Mouse (Mus musculus): ENCODE results near the gene Uba2. TPM values are rescaled to one million over a fixed set of nuclear protein-coding genes. Genes with fewer than 3 reads are reported as not detected.

Gene Uba2
- polyA plus RNA-seq, 1 experiment = 8.8 TPM

GRCm38 (mm10) chr7:34168470-34169251, 738 bp downstream of the Uba2 start:
- no peaks in the 10 kb centered on the region for H3K27me3 ChIP-seq (replicated peaks)
- peaks cover 23% of the 10 kb centered on the region for H3K36me3 ChIP-seq (replicated peaks; ENCODE audit: low read length)
- peaks cover 21% of the 10 kb centered on the region for H3K4me1 ChIP-seq
- peak; percentile 75; the same call in 1 of the 2 replicates for TF ChIP-seq FLI1 (IDR thresholded peaks at IDR 0.05; ENCODE audit: low read length)
- TF ChIP-seq GATA1 (IDR thresholded peaks at IDR 0.05; ENCODE audit: borderline replicate concordance, low read length) = no peak
- H3K9me3 ChIP-seq = no peaks in the 10 kb centered on the region
- peak overlapping the region; percentile 97 for H3K4me3 ChIP-seq (replicated peaks)

GRCm38 (mm10) chr7:34167766-34168469, 1.5 kb downstream of the Uba2 start:
- Histone ChIP-seq H3K4me3 (replicated peaks) (peak overlapping the region; percentile 97), H3K4me1 (peaks cover 21% of the 10 kb centered on the region), H3K9me3 (no peaks in the 10 kb centered on the region), H3K36me3 (replicated peaks; ENCODE audit: low read length) (peaks cover 31% of the 10 kb centered on the region), H3K27me3 (replicated peaks) (no peaks in the 10 kb centered on the region)
- TF ChIP-seq GATA1 (IDR thresholded peaks at IDR 0.05; ENCODE audit: borderline replicate concordance, low read length) = no peak
- TF ChIP-seq FLI1 (IDR thresholded peaks at IDR 0.05; ENCODE audit: low read length) = no peak

- no peaks in the 10 kb centered on the region for H3K9me3 ChIP-seq
- H3K4me1 ChIP-seq = peaks cover 21% of the 10 kb centered on the region
- peaks cover 41% of the 10 kb centered on the region for H3K36me3 ChIP-seq (replicated peaks; ENCODE audit: low read length)
- H3K27me3 ChIP-seq (replicated peaks) = no peaks in the 10 kb centered on the region
- TF ChIP-seq GATA1 (IDR thresholded peaks at IDR 0.05; ENCODE audit: borderline replicate concordance, low read length) = no peak
- no peak for TF ChIP-seq FLI1 (IDR thresholded peaks at IDR 0.05; ENCODE audit: low read length)
- H3K4me3 ChIP-seq (replicated peaks) = peak overlapping the region; percentile 57
These were observed 2.5 kb downstream of the Uba2 start for GRCm38 (mm10) chr7:34166850-34167249.

GRCm38 (mm10) chr7:34165999-34166398, 3.4 kb downstream of the Uba2 start:
- H3K4me3 ChIP-seq (replicated peaks) = no peak overlapping the region
- peaks cover 21% of the 10 kb centered on the region for H3K4me1 ChIP-seq
- H3K36me3 ChIP-seq (replicated peaks; ENCODE audit: low read length) = peaks cover 50% of the 10 kb centered on the region

GRCm38 (mm10) chr7:34164671-34165070, 4.7 kb downstream of the Uba2 start:
- Histone ChIP-seq H3K36me3 (replicated peaks; ENCODE audit: low read length) (peaks cover 62% of the 10 kb centered on the region), H3K9me3 (no peaks in the 10 kb centered on the region), H3K4me1 (peaks cover 21% of the 10 kb centered on the region), H3K27me3 (replicated peaks) (no peaks in the 10 kb centered on the region), H3K4me3 (replicated peaks) (no peak overlapping the region)
- TF ChIP-seq GATA1 (IDR thresholded peaks at IDR 0.05; ENCODE audit: borderline replicate concordance, low read length) (no peak), FLI1 (IDR thresholded peaks at IDR 0.05; ENCODE audit: low read length) (no peak)

More at GRCm38 (mm10) chr7:34165999-34166398, 3.4 kb downstream of the Uba2 start:
- Histone ChIP-seq H3K27me3 (replicated peaks) (no peaks in the 10 kb centered on the region), H3K9me3 (no peaks in the 10 kb centered on the region)
- no peak for TF ChIP-seq FLI1 (IDR thresholded peaks at IDR 0.05; ENCODE audit: low read length)
- no peak for TF ChIP-seq GATA1 (IDR thresholded peaks at IDR 0.05; ENCODE audit: borderline replicate concordance, low read length)

- H3K36me3 ChIP-seq (replicated peaks; ENCODE audit: low read length) = peaks cover 95% of the 10 kb centered on the region
- H3K9me3 ChIP-seq = no peaks in the 10 kb centered on the region
- H3K27me3 ChIP-seq (replicated peaks) = no peaks in the 10 kb centered on the region
- no peak overlapping the region for H3K4me3 ChIP-seq (replicated peaks)
- TF ChIP-seq GATA1 (IDR thresholded peaks at IDR 0.05; ENCODE audit: borderline replicate concordance, low read length) (no peak), FLI1 (IDR thresholded peaks at IDR 0.05; ENCODE audit: low read length) (no peak)
- no peaks in the 10 kb centered on the region for H3K4me1 ChIP-seq
These were observed 10.2 kb downstream of the Uba2 start for GRCm38 (mm10) chr7:34159167-34159566.

- Histone ChIP-seq H3K36me3 (replicated peaks; ENCODE audit: low read length) (peaks cover 96% of the 10 kb centered on the region), H3K9me3 (no peaks in the 10 kb centered on the region), H3K4me1 (no peaks in the 10 kb centered on the region), H3K4me3 (replicated peaks) (no peak overlapping the region), H3K27me3 (replicated peaks) (no peaks in the 10 kb centered on the region)
- TF ChIP-seq FLI1 (IDR thresholded peaks at IDR 0.05; ENCODE audit: low read length) = no peak
- TF ChIP-seq GATA1 (IDR thresholded peaks at IDR 0.05; ENCODE audit: borderline replicate concordance, low read length) = no peak
These were observed 11.4 kb downstream of the Uba2 start for GRCm38 (mm10) chr7:34157994-34158393.

- TF ChIP-seq FLI1 (IDR thresholded peaks at IDR 0.05; ENCODE audit: low read length) (no peak), GATA1 (IDR thresholded peaks at IDR 0.05; ENCODE audit: borderline replicate concordance, low read length) (no peak)
- no peaks in the 10 kb centered on the region for H3K27me3 ChIP-seq (replicated peaks)
- peaks cover 6% of the 10 kb centered on the region; the same call in 1 of the 2 replicates for H3K9me3 ChIP-seq
- peaks cover 3% of the 10 kb centered on the region for H3K4me1 ChIP-seq
- no peak overlapping the region for H3K4me3 ChIP-seq (replicated peaks)
- H3K36me3 ChIP-seq (replicated peaks; ENCODE audit: low read length) = peaks cover 98% of the 10 kb centered on the region
These were observed 22.2 kb downstream of the Uba2 start for GRCm38 (mm10) chr7:34147193-34147592.

GRCm38 (mm10) chr7:34141123-34141522, 28.3 kb downstream of the Uba2 start:
- peaks cover 3% of the 10 kb centered on the region for H3K27me3 ChIP-seq (replicated peaks)
- no peak overlapping the region for H3K4me3 ChIP-seq (replicated peaks)
- H3K4me1 ChIP-seq = no peaks in the 10 kb centered on the region
- no peaks in the 10 kb centered on the region for H3K9me3 ChIP-seq
- H3K36me3 ChIP-seq (replicated peaks; ENCODE audit: low read length) = peaks cover 63% of the 10 kb centered on the region
- TF ChIP-seq GATA1 (IDR thresholded peaks at IDR 0.05; ENCODE audit: borderline replicate concordance, low read length) = no peak
- TF ChIP-seq FLI1 (IDR thresholded peaks at IDR 0.05; ENCODE audit: low read length) = no peak

GRCm38 (mm10) chr7:34139493-34139892, 29.9 kb downstream of the Uba2 start:
- H3K9me3 ChIP-seq = no peaks in the 10 kb centered on the region
- peaks cover 12% of the 10 kb centered on the region for H3K27me3 ChIP-seq (replicated peaks)
- H3K4me3 ChIP-seq (replicated peaks) = no peak overlapping the region
- TF ChIP-seq FLI1 (IDR thresholded peaks at IDR 0.05; ENCODE audit: low read length) (no peak), GATA1 (IDR thresholded peaks at IDR 0.05; ENCODE audit: borderline replicate concordance, low read length) (no peak)
- H3K4me1 ChIP-seq = no peaks in the 10 kb centered on the region
- peaks cover 46% of the 10 kb centered on the region for H3K36me3 ChIP-seq (replicated peaks; ENCODE audit: low read length)
